Mouse (Mus musculus) hindbrain, embryonic 12.5 days (tissue): Measurements from ENCODE around the gene Etl4. TPM values are rescaled to one million over a fixed set of nuclear protein-coding genes. Genes with fewer than 3 reads are reported as not detected.
"Not testable (repeated sequence)": the region's sequence is repeated elsewhere in the genome, so short reads cannot be mapped to it uniquely, and the experiment has no call there.

Experiments used
- ATAC-seq: fragments of 200-750 bp; cut with Nextera tagmentation; 2 replicates; pipeline ENCODE4 v1.8.0; 2017; ENCODE audit warnings: moderate TSS enrichment; ENCODE audit not compliant: low FRiP score
- H3K27ac ChIP-seq: fragments of 300-500 bp; sonication (generic); 2 replicates; pipeline ENCODE4 v1.5.1; 2016; ENCODE audit warnings: mild to moderate bottlenecking
- H3K27me3 ChIP-seq: fragments of 300-500 bp; sonication (generic); 2 replicates; pipeline ENCODE4 v1.6.1; 2016; ENCODE audit warnings: mild to moderate bottlenecking
- H3K36me3 ChIP-seq: fragments of 300-500 bp; sonication (generic); 2 replicates; pipeline ENCODE4 v1.6.1; 2016; ENCODE audit warnings: mild to moderate bottlenecking
- H3K4me1 ChIP-seq: fragments of 300-500 bp; sonication (generic); 2 replicates; pipeline ENCODE4 v1.6.1; 2016
- H3K4me2 ChIP-seq: fragments of 300-500 bp; sonication (generic); replicated peaks from 2 replicates; pipeline ENCODE4 v1.6.1; 2016; ENCODE audit warnings: mild to moderate bottlenecking
- H3K4me3 ChIP-seq: fragments of 300-500 bp; sonication (generic); 2 replicates; pipeline ENCODE4 v1.5.1; 2016; ENCODE audit warnings: mild to moderate bottlenecking
- H3K9ac ChIP-seq: fragments of 300-500 bp; sonication (generic); 2 replicates; pipeline ENCODE4 v1.6.1; 2016; ENCODE audit warnings: mild to moderate bottlenecking, moderate library complexity
- H3K9me3 ChIP-seq: fragments of 300-500 bp; sonication (generic); replicated peaks from 2 replicates; pipeline ENCODE4 v1.6.1; 2016; ENCODE audit warnings: mild to moderate bottlenecking
- WGBS: fragments of 180-500 bp; shearing (Covaris S2); methylation state at CpG from one replicate; pipeline ENCODE4 v1.1.7; 2016; 5-methylcytosine and 5-hydroxymethylcytosine counted together
- polyA plus RNA-seq: library from polyadenylated mRNA; unstranded; fragments of >200 nt; fragmentation: Nextera tagmentation; extraction: Ambion mirVana; gene quantifications from 2 replicates; pipeline ENCODE4 v1.2.1, GENCODE M21; 2016

Etl4 gene
- polyA plus RNA-seq, 1 experiment from 2014 or later = 18.7 TPM

DNA sequence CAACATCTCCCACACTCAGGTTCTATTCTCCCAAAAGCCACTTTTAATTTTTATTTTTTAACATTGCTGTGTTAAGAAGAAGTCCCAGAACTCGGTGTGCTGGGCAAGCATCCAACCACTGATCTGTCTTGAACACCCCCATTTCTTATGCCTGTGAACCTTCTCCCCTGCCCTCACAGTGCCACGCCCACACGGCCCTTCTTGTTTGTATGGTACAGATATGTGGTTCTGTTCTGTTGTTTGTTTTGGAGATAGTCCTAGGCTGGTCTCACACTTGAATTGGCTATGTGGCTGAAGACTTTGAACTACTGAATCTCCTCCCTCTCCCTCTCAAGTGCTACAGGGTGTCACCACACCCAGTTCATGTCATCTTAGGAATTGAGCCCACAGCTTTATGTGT, 748.3 kb downstream of the Etl4 start:
- no peak for ATAC-seq
- Histone ChIP-seq H3K27me3 (no peaks in the 10 kb centered on the region), H3K4me3 (no peak overlapping the region), H3K9me3 (no peaks in the 10 kb centered on the region), H3K4me2 (no peak overlapping the region), H3K4me1 (no peaks in the 10 kb centered on the region), H3K27ac (no peak overlapping the region), H3K36me3 (no peaks in the 10 kb centered on the region), H3K9ac (no peak overlapping the region)
- 94% methylated on average over 3 of the region's 3 CpGs for WGBS

DNA sequence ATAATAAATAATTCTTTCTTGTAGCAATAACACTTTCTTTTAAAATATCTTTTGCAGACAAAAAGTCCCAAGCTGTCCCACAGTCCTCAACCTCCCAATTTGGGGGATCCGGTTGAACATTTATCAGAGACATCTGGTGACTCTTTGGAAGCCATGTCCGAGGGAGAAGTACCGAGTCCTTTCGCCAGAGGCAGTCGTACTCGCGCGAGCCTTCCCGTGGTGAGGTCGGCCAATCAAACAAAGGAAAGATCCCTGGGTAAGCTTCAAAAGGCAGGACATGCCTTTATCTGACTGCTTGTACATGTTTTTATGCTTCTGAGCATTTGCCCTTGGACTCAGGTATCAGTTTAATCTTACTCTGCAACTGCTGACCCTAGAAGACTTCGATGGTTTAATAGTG, 752.3 kb downstream of the Etl4 start:
- H3K27ac ChIP-seq = no peak overlapping the region
- WGBS = 90% methylated on average over 11 of the region's 11 CpGs

DNA sequence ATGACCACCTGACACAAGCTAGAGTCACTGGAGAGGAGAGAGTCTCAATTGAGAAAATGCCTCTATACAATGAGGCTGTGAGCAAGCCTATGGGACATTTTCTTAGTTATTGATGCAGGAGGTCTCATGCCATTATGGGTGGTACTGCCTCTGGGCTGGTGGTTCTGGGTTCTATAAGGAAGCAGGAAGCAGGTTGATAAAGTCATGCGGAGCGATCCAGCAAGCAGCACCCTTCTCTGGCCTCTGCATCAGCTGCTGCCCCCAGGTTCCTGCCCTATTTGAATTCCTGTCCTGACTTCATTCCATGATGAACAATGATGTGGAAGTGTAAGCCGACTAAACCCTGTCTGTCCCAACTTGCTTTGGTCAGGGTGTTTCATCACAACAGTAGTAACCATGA, 753.1 kb downstream of the Etl4 start:
- H3K36me3 ChIP-seq = no peaks in the 10 kb centered on the region
- no peak overlapping the region for H3K4me3 ChIP-seq
- no peak overlapping the region for H3K4me2 ChIP-seq
- no peak overlapping the region for H3K9ac ChIP-seq
- 89% methylated on average over 3 of the region's 3 CpGs for WGBS
- no peak overlapping the region for H3K27ac ChIP-seq
- H3K9me3 ChIP-seq = no peaks in the 10 kb centered on the region
- H3K27me3 ChIP-seq = no peaks in the 10 kb centered on the region
- no peak for ATAC-seq
- H3K4me1 ChIP-seq = 0 out of 2 replicates have a peak, but pooled peaks cover 3% of the 10 kb centered on the region

More for the DNA sequence above, 752.3 kb downstream of the Etl4 start:
- Histone ChIP-seq H3K36me3 (no peaks in the 10 kb centered on the region), H3K4me2 (no peak overlapping the region), H3K4me1 (0 out of 2 replicates have a peak, but pooled peaks cover 3% of the 10 kb centered on the region), H3K9ac (no peak overlapping the region), H3K27me3 (no peaks in the 10 kb centered on the region), H3K4me3 (no peak overlapping the region), H3K9me3 (no peaks in the 10 kb centered on the region)
- no peak for ATAC-seq

DNA sequence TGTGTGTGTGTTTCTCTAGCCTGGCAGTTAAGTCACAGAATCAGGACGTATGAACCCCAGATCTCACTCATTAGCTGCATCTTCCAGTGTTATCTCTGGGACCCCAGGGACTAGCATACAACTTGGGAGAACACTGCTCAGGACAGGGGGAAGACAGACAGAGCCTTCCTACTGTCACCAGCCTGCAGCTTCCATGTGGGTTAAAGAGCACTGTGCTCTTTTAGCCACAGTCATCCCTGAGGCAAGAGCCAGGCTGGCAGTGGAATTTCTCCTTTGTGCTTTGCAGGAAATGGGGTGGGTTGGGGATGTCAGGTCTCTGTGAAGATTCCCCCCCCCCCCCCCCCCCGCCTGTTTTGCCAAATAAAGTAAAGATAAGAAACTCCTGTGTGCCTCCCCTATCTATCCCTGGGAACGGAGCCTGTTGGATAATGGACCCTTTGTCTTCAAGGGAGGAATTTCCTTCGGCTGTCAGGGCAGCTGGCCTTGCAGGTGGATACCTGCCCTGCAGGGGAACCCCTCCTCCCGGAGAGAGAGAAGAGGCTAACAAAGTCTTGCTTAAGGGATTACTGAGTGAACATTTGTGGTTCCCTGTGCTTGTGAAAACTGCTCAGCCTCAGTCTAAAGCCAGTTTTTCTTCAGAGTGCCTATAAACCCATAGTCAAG, 755.9 kb downstream of the Etl4 start:
- Histone ChIP-seq H3K4me3 (no peak overlapping the region), H3K9ac (no peak overlapping the region), H3K36me3 (no peaks in the 10 kb centered on the region), H3K27ac (no peak overlapping the region), H3K4me2 (no peak overlapping the region), H3K4me1 (0 out of 2 replicates have a peak, but pooled peaks cover 3% of the 10 kb centered on the region), H3K9me3 (no peaks in the 10 kb centered on the region), H3K27me3 (no peaks in the 10 kb centered on the region)
- no peak for ATAC-seq
- WGBS = 19% methylated on average over 5 of the region's 5 CpGs

DNA sequence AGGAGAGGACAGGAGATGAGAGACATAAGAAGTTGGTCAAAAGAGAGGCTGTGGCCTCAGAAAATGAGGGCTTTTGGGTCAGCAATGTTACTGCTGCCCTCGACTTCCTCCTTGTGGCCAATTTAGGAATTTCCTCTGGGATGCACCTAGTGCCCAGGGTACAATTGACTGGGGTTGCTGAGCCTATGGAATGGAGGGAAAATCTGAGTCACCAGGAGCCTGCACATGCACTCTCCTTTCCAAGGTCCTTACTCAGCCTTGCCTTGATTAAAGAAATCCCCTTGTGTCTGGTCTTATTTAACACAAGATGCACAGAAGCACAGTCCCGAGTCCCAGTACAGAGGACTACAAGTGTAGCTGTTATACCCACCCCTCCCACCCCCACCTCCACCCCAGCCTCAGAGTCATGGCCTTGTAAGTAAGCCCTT, 756.5 kb downstream of the Etl4 start:
- Histone ChIP-seq H3K9ac (no peak overlapping the region), H3K9me3 (no peaks in the 10 kb centered on the region), H3K4me2 (no peak overlapping the region), H3K4me3 (no peak overlapping the region), H3K27ac (no peak overlapping the region), H3K27me3 (no peaks in the 10 kb centered on the region), H3K4me1 (0 out of 2 replicates have a peak, but pooled peaks cover 3% of the 10 kb centered on the region), H3K36me3 (no peaks in the 10 kb centered on the region)
- ATAC-seq = peak; percentile 79; the same call in 1 of the 2 replicates
- 38% methylated on average over 2 of the region's 2 CpGs for WGBS

DNA sequence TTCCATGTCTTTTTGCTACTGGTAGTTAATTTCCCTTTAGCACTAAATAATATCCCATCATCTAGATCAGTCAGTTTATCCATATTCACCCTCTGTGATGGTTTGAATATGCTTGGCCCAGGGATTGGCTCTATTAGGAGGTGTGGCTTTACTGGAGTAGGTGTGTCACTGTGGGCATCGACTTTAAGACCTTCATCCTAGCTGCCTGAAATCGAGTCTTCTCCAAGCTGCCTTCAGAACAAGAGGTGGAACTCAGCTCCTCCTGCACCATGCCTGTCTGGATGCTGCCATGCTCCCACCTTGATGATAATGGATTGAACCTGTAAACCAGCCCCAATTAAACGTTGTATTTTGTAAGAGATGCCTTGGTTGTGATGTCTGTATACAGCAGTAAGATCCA, 758.3 kb downstream of the Etl4 start:
- H3K36me3 ChIP-seq = no peaks in the 10 kb centered on the region
- H3K9me3 ChIP-seq = no peaks in the 10 kb centered on the region
- H3K27me3 ChIP-seq = no peaks in the 10 kb centered on the region
- ATAC-seq = no peak
- 0 out of 2 replicates have a peak, but pooled peaks cover 3% of the 10 kb centered on the region for H3K4me1 ChIP-seq
- H3K27ac ChIP-seq = no peak overlapping the region
- no peak overlapping the region for H3K9ac ChIP-seq
- H3K4me2 ChIP-seq = no peak overlapping the region
- H3K4me3 ChIP-seq = no peak overlapping the region
- 84% methylated on average over 3 of the region's 3 CpGs for WGBS

DNA sequence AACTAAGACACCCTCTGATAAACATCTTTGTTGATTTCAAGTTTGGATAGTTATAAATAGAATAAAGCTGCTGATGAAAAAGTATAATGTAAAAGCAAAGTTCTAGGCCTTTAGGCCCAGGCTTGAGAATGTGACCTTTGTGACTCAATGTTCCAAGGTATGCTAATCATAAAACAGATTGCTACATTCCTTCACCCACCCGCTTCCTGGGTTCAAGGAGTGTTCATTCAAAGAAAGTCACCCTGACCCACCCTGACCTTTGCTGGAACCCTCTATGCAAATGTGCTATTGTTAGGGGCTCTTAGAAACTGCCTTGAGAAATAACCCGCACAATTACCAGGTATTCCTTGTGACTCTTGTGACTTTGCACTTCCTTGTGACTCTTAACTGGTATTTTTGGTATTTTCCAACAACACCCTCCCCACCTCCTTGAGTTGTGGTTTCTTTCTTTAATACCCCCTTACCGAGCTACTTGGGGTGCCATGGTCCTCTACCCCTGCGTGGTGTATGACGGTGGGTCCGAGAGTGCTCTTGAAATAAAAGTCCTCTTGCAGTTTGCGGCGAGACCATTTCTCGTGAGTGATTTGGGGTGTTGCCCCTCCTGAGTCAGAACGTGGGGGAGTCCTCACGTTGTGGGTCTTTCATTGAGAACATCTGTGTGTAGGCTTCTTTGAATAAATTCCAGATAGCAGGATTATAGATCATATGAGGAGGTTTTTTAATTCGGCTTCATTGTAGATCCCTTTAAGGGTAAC, 758.9 kb downstream of the Etl4 start:
- not testable (repeated sequence) for H3K9ac ChIP-seq, H3K36me3 ChIP-seq, H3K4me1 ChIP-seq, H3K9me3 ChIP-seq, H3K27ac ChIP-seq, ATAC-seq, H3K4me3 ChIP-seq, H3K27me3 ChIP-seq, H3K4me2 ChIP-seq
- WGBS = 84% methylated on average over 12 of the region's 12 CpGs

DNA sequence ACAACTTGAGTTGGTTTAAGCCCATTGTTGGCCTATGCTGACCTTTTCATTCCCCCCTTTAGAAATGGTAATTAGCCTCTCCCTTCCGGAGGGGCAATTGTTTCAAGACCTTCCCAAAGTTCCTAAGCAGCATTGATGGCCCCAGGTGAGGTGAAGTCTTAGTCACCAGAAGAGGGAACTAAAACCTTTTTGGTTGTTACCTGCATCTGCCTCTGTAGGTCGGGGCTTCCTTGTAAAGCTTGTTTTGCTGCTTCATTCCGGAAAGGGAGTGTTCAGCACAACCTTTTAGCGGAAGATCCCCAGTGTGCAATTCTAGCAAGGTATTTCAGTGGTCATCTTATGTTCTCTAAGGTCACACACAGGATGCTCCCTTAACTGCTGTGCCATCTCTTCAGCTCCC, 759.8 kb downstream of the Etl4 start:
- WGBS = 73% methylated on average over 4 of the region's 4 CpGs
- Histone ChIP-seq H3K27ac (no peak overlapping the region), H3K4me1 (0 out of 2 replicates have a peak, but pooled peaks cover 3% of the 10 kb centered on the region), H3K4me3 (no peak overlapping the region), H3K36me3 (no peaks in the 10 kb centered on the region), H3K4me2 (no peak overlapping the region), H3K9me3 (no peaks in the 10 kb centered on the region), H3K27me3 (no peaks in the 10 kb centered on the region), H3K9ac (no peak overlapping the region)
- ATAC-seq = no peak

DNA sequence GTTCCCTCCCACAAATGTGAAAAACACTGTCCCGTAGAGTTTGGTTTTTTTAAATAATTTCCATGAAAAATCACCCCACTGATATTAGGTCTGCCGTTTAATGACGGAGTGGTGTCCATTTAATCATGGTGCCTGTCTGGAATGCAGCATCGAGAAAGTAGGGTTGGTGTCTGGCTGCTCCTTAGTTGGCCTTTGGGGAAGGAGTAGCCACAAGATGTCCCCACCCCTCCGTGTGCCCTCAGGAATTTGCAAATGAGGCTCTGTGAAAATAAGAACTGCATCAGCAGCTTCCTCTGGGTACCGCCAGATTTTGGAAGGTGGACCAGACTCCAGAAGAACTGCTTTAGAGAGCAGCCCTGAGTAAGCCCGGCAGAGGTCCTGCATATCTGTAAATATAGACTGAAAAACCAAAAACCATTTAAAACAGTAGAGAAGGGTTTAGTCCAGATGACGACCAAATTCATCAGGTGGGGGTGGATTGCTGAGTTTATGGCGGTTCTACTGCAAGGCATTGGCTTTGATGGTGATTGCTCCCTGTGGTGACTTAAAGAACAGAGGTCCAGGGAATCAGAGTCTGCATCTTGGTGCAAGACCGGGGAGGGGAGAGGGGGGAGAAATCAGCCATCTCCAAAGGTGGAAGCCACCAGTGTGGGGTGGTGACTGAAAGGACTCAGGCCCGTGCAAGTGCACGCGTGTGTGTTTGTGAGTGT, 762.1 kb downstream of the Etl4 start:
- H3K9ac ChIP-seq = no peak overlapping the region
- ATAC-seq = no peak
- H3K4me1 ChIP-seq = no peaks in the 10 kb centered on the region
- H3K27me3 ChIP-seq = no peaks in the 10 kb centered on the region
- 62% methylated on average over 13 of the region's 13 CpGs for WGBS
- H3K27ac ChIP-seq = no peak overlapping the region
- H3K4me2 ChIP-seq = no peak overlapping the region
- H3K9me3 ChIP-seq = no peaks in the 10 kb centered on the region
- no peak overlapping the region for H3K4me3 ChIP-seq
- no peaks in the 10 kb centered on the region for H3K36me3 ChIP-seq

DNA sequence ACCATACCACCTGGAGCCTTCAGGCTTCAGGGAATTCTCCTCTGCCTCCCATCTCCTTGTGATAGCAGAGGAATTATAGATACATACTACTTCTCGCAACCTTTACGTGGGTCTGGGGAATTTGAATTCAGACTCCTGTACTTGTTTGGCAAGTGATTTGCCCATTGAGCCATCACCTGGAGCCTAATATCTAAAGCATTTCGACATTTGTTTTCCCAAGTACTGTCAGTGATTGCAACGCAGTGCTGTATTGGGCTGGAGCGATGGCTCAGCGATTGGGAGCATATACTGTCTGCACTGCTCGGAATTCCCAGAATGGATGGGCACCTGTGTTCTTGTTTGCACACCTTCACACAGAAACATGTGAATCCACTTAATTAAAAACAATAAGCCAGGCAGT, 762.7 kb downstream of the Etl4 start:
- H3K4me1 ChIP-seq = no peaks in the 10 kb centered on the region
- H3K9me3 ChIP-seq = no peaks in the 10 kb centered on the region
- no peaks in the 10 kb centered on the region for H3K27me3 ChIP-seq
- H3K9ac ChIP-seq = no peak overlapping the region
- no peak overlapping the region for H3K27ac ChIP-seq
- ATAC-seq = no peak
- H3K36me3 ChIP-seq = no peaks in the 10 kb centered on the region
- no peak overlapping the region for H3K4me3 ChIP-seq
- 95% methylated on average over 7 of the region's 7 CpGs for WGBS
- H3K4me2 ChIP-seq = no peak overlapping the region

DNA sequence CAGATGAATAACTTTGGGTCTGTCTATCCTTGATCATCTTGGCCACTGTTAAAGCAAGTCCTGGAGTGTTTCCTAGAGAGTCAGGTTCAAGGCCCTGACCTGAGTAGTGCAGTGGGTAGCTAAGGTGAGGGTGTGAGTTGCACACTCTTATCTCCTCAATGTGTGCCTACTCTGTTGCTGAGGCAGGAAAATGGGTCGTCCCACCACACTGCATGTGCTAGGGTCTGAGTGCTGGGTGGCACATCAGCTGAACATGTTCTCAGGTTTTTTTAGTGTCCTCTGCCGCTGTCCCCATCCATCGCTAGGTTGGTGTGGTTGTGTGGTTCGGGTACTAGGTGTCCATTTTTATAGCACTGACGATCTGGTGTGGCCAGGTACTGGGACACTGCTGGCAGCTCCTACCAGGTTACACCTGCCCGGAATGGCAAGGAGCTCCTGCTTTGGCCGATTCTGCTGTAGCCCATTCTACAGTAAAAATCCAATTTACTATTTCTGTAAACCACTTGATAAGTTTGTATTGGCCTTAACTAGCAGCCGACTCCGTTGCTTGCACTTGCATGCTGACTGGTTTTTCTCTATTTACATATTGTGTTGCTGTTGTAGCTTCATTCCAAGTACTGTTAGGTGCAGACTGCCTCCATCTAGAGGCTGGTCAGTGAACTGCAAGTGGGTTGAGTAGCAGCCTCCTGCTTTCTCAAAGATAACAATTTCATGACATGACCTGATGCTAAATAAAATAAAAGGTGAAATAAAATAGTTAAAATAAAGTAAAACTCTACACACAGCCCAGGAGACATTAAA, 763.4 kb downstream of the Etl4 start:
- Histone ChIP-seq H3K36me3 (no peaks in the 10 kb centered on the region), H3K4me3 (no peak overlapping the region), H3K9ac (no peak overlapping the region), H3K4me1 (no peaks in the 10 kb centered on the region), H3K27me3 (no peaks in the 10 kb centered on the region), H3K9me3 (no peaks in the 10 kb centered on the region), H3K4me2 (no peak overlapping the region), H3K27ac (no peak overlapping the region)
- WGBS = 73% methylated on average over 9 of the region's 9 CpGs
- ATAC-seq = no peak; the same call in 1 of the 2 replicates

DNA sequence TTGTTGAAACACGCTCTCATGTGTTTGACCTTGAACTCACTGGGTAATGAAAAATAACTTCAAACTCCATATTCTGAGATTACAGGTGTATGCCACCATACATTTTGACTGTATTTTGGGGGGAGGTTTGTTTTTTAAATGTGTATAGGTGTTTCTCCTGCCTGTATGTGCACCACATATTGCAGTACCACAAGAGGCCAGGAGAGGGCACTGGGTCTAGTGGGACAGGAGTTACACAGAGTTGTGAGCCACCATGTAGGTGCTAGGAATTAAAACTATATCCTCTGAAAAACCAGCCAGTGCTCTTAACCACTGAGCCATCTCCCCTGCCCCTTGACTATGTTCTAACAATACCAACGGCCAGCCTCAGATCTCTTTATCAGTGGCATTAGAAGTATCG, 766.8 kb downstream of the Etl4 start:
- Histone ChIP-seq H3K4me2 (no peak overlapping the region), H3K9me3 (no peaks in the 10 kb centered on the region), H3K4me3 (no peak overlapping the region), H3K27ac (no peak overlapping the region), H3K9ac (no peak overlapping the region), H3K4me1 (no peaks in the 10 kb centered on the region), H3K27me3 (no peaks in the 10 kb centered on the region), H3K36me3 (no peaks in the 10 kb centered on the region)
- 97% methylated on average over 3 of the region's 3 CpGs for WGBS
- ATAC-seq = no peak
